Mouse (Mus musculus) NIH3T3 (cell line): ENCODE results near the gene S100a16.
A peak's percentile ranks its signal among the peaks of the same experiment; 100 is the strongest.

Source experiments
- DNase-seq: peaks from one replicate; pipeline ENCODE4 v3.0.0-alpha.2; 2012; ENCODE audit warnings: low read depth

The S100a16 gene

GRCm38 (mm10) chr3:90537141-90537904 is at the start of gene S100a16:
TSS of gene S100a16 (plus strand) at chr3:90537254.
- DNase-seq: peak; percentile 64

- DNase-seq: peak; percentile 69
These were observed 48.5 kb upstream of the S100a16 start for GRCm38 (mm10) chr3:90488576-90488975.

GRCm38 (mm10) chr3:90490696-90491256 is 46.3 kb upstream of the S100a16 start, which contains the start of gene Snapin:
TSS of gene Snapin (minus strand) at chr3:90491033.
- peak; percentile 98 for DNase-seq

- peak; percentile 68 for DNase-seq
These were observed 45.7 kb upstream of the S100a16 start for GRCm38 (mm10) chr3:90491350-90491749.

- DNase-seq: no peak
These were observed 43.1 kb upstream of the S100a16 start for GRCm38 (mm10) chr3:90493831-90494540.

- no peak for DNase-seq
These were observed 41.1 kb upstream of the S100a16 start for GRCm38 (mm10) chr3:90495850-90496525.

- no peak for DNase-seq
These were observed 39.5 kb upstream of the S100a16 start for GRCm38 (mm10) chr3:90497597-90497996.

- no peak for DNase-seq
These were observed 33.6 kb upstream of the S100a16 start for GRCm38 (mm10) chr3:90503444-90503843.

GRCm38 (mm10) chr3:90505216-90505615 is 31.8 kb upstream of the S100a16 start:
- no peak for DNase-seq

GRCm38 (mm10) chr3:90506362-90506761 is 30.7 kb upstream of the S100a16 start:
- DNase-seq: no peak

- peak; percentile 57 for DNase-seq
These were observed 28.6 kb upstream of the S100a16 start for GRCm38 (mm10) chr3:90508287-90508949.

GRCm38 (mm10) chr3:90508950-90509746 is 27.9 kb upstream of the S100a16 start, which contains the start of gene Chtop:
TSS of gene Chtop (minus strand) at chr3:90509498.
- peak; percentile 100 for DNase-seq

GRCm38 (mm10) chr3:90509747-90510123 is 27.3 kb upstream of the S100a16 start:
- no peak for DNase-seq

GRCm38 (mm10) chr3:90512276-90512675 is 24.8 kb upstream of the S100a16 start:
- DNase-seq: no peak

GRCm38 (mm10) chr3:90512948-90513642 is 24.0 kb upstream of the S100a16 start:
- no peak for DNase-seq

- DNase-seq: peak; percentile 48
These were observed 23.1 kb upstream of the S100a16 start, which contains the start of the genes S100a1 and S100a13 for GRCm38 (mm10) chr3:90513796-90514590. TSS of gene S100a1 (minus strand) at chr3:90514392. TSS of gene S100a13 (plus strand) at chr3:90514435.

GRCm38 (mm10) chr3:90514691-90515090 is 22.4 kb upstream of the S100a16 start:
- DNase-seq: peak; percentile 56

- DNase-seq: peak; percentile 54
These were observed 21.8 kb upstream of the S100a16 start for GRCm38 (mm10) chr3:90515242-90515641.

- no peak for DNase-seq
These were observed 21.3 kb upstream of the S100a16 start for GRCm38 (mm10) chr3:90515789-90516188.
